Mouse (Mus musculus) limb, embryonic 13.5 days (tissue): ENCODE measurements around the gene Gm1673. TPM values are rescaled to one million over a fixed set of nuclear protein-coding genes. Genes with fewer than 3 reads are reported as not detected.

ENCODE experiments used
- ATAC-seq: fragments of 200-750 bp; cut with Nextera tagmentation; 2 replicates; pipeline ENCODE4 v1.8.0; 2017; ENCODE audit warnings: low read depth, moderate number of reproducible peaks, moderate TSS enrichment; ENCODE audit not compliant: low FRiP score
- H3K27ac ChIP-seq: fragments of 300-500 bp; sonication (generic); 2 replicates; pipeline ENCODE4 v1.5.1; 2015; ENCODE audit warnings: inconsistent platforms, mild to moderate bottlenecking, moderate library complexity
- H3K27me3 ChIP-seq: fragments of 300-500 bp; sonication (generic); 2 replicates; pipeline ENCODE4 v1.6.1; 2015; ENCODE audit warnings: mild to moderate bottlenecking, inconsistent platforms
- H3K36me3 ChIP-seq: fragments of 300-500 bp; sonication (generic); 2 replicates; pipeline ENCODE4 v1.6.1; 2015; ENCODE audit warnings: inconsistent platforms, mild to moderate bottlenecking, moderate library complexity
- H3K4me1 ChIP-seq: fragments of 300-500 bp; sonication (generic); 2 replicates; pipeline ENCODE4 v1.6.1; 2015; ENCODE audit warnings: inconsistent platforms
- H3K4me2 ChIP-seq: fragments of 300-500 bp; sonication (generic); replicated peaks from 2 replicates; pipeline ENCODE4 v1.6.1; 2015; ENCODE audit warnings: inconsistent platforms, mild to moderate bottlenecking, moderate library complexity
- H3K4me3 ChIP-seq: fragments of 300-500 bp; sonication (generic); 2 replicates; pipeline ENCODE4 v1.5.1; 2015; ENCODE audit warnings: moderate library complexity, mild to moderate bottlenecking, inconsistent platforms
- H3K9ac ChIP-seq: fragments of 300-500 bp; sonication (generic); 2 replicates; pipeline ENCODE4 v1.6.1; 2015; ENCODE audit warnings: mild to moderate bottlenecking, inconsistent platforms
- H3K9me3 ChIP-seq: fragments of 300-500 bp; sonication (generic); 2 replicates; pipeline ENCODE4 v1.6.1; 2016; ENCODE audit warnings: inconsistent platforms
- WGBS: fragments of 180-500 bp; shearing (Covaris S2); methylation state at CpG from one replicate; pipeline ENCODE4 v1.1.7; 2015; 5-methylcytosine and 5-hydroxymethylcytosine counted together
- polyA plus RNA-seq: library from polyadenylated mRNA; unstranded; fragments of >200 nt; fragmentation: Nextera tagmentation; extraction: Ambion mirVana; gene quantifications from 2 replicates; pipeline ENCODE4 v1.2.1, GENCODE M21; 2015

Gm1673 gene
- polyA plus RNA-seq, 1 experiment from 2014 or later = 151 TPM

- Histone ChIP-seq H3K27me3 (peaks cover 58% of the 10 kb centered on the region), H3K4me1 (peaks cover 24% of the 10 kb centered on the region), H3K27ac (no peak overlapping the region), H3K4me3 (no peak overlapping the region), H3K9me3 (no peaks in the 10 kb centered on the region), H3K4me2 (no peak overlapping the region), H3K36me3 (no peaks in the 10 kb centered on the region), H3K9ac (no peak overlapping the region)
- no peak for ATAC-seq
- WGBS = 75% methylated on average over 6 of the region's 6 CpGs
These were observed 16.3 kb downstream of the Gm1673 start for GRCm38 (mm10) chr5:33999466-34000090.

GRCm38 (mm10) chr5:34000809-34001208 is 17.6 kb downstream of the Gm1673 start:
- Histone ChIP-seq H3K4me3 (no peak overlapping the region), H3K36me3 (no peaks in the 10 kb centered on the region), H3K27me3 (peaks cover 46% of the 10 kb centered on the region), H3K4me2 (no peak overlapping the region), H3K4me1 (peaks cover 16% of the 10 kb centered on the region), H3K27ac (no peak overlapping the region), H3K9me3 (no peaks in the 10 kb centered on the region), H3K9ac (no peak overlapping the region)
- ATAC-seq = no peak
- whole genome bisulfite sequencing = 94% methylated on average over 25 of the region's 25 CpGs

GRCm38 (mm10) chr5:34001401-34001800 is 18.2 kb downstream of the Gm1673 start:
- Histone ChIP-seq H3K36me3 (no peaks in the 10 kb centered on the region), H3K4me3 (no peak overlapping the region), H3K27ac (no peak overlapping the region), H3K9me3 (no peaks in the 10 kb centered on the region), H3K27me3 (peaks cover 40% of the 10 kb centered on the region), H3K4me1 (peaks cover 15% of the 10 kb centered on the region), H3K9ac (no peak overlapping the region), H3K4me2 (no peak overlapping the region)
- 0 out of 2 replicates have a peak, but pooled peaks have one; percentile 14 for ATAC-seq
- 100% methylated on average over 1 of the region's 1 CpGs for WGBS

- Histone ChIP-seq H3K27me3 (peaks cover 28% of the 10 kb centered on the region), H3K4me2 (no peak overlapping the region), H3K9me3 (no peaks in the 10 kb centered on the region), H3K9ac (no peak overlapping the region), H3K27ac (no peak overlapping the region), H3K4me3 (no peak overlapping the region), H3K36me3 (no peaks in the 10 kb centered on the region), H3K4me1 (peaks cover 7% of the 10 kb centered on the region)
- ATAC-seq = no peak
- 91% methylated on average over 4 of the region's 4 CpGs for WGBS
These were observed 19.4 kb downstream of the Gm1673 start for GRCm38 (mm10) chr5:34002636-34003035.

- ATAC-seq = no peak
- Histone ChIP-seq H3K36me3 (no peaks in the 10 kb centered on the region), H3K4me1 (peaks cover 4% of the 10 kb centered on the region; the same call in 1 of the 2 replicates), H3K4me3 (no peak overlapping the region), H3K27me3 (peaks cover 8% of the 10 kb centered on the region), H3K9ac (no peak overlapping the region), H3K4me2 (no peak overlapping the region), H3K27ac (no peak overlapping the region), H3K9me3 (no peaks in the 10 kb centered on the region)
- 78% methylated on average over 5 of the region's 5 CpGs for WGBS
These were observed 21.4 kb downstream of the Gm1673 start for GRCm38 (mm10) chr5:34004618-34005017.

- peaks cover 4% of the 10 kb centered on the region; the same call in 1 of the 2 replicates for H3K4me1 ChIP-seq
- no peaks in the 10 kb centered on the region for H3K36me3 ChIP-seq
- no peak overlapping the region for H3K9ac ChIP-seq
- H3K27ac ChIP-seq = no peak overlapping the region
- H3K4me3 ChIP-seq = no peak overlapping the region
- H3K4me2 ChIP-seq = no peak overlapping the region
- WGBS = 84% methylated on average over 4 of the region's 4 CpGs
- no peak for ATAC-seq
- H3K9me3 ChIP-seq = no peaks in the 10 kb centered on the region
- 0 out of 2 replicates have a peak, but pooled peaks cover 3% of the 10 kb centered on the region for H3K27me3 ChIP-seq
These were observed 23.6 kb downstream of the Gm1673 start for GRCm38 (mm10) chr5:34006832-34007231.

GRCm38 (mm10) chr5:34007392-34007941 is 24.2 kb downstream of the Gm1673 start:
- no peak overlapping the region for H3K27ac ChIP-seq
- H3K9me3 ChIP-seq = no peaks in the 10 kb centered on the region
- peaks cover 4% of the 10 kb centered on the region; the same call in 1 of the 2 replicates for H3K4me1 ChIP-seq
- H3K36me3 ChIP-seq = no peaks in the 10 kb centered on the region
- H3K4me2 ChIP-seq = no peak overlapping the region
- 88% methylated on average over 4 of the region's 4 CpGs for WGBS
- no peak overlapping the region for H3K4me3 ChIP-seq
- no peak overlapping the region for H3K9ac ChIP-seq
- 0 out of 2 replicates have a peak, but pooled peaks cover 3% of the 10 kb centered on the region for H3K27me3 ChIP-seq
- no peak for ATAC-seq

- H3K9me3 ChIP-seq = no peaks in the 10 kb centered on the region
- 0 out of 2 replicates have a peak, but pooled peaks cover 3% of the 10 kb centered on the region for H3K27me3 ChIP-seq
- no peaks in the 10 kb centered on the region for H3K4me1 ChIP-seq
- H3K4me3 ChIP-seq = no peak overlapping the region
- H3K4me2 ChIP-seq = no peak overlapping the region
- no peak for ATAC-seq
- H3K27ac ChIP-seq = no peak overlapping the region
- H3K9ac ChIP-seq = no peak overlapping the region
- WGBS = 58% methylated on average over 1 of the region's 1 CpGs
- no peaks in the 10 kb centered on the region for H3K36me3 ChIP-seq
These were observed 31.4 kb downstream of the Gm1673 start for GRCm38 (mm10) chr5:34014652-34015051.

GRCm38 (mm10) chr5:34018968-34019367 is 35.7 kb downstream of the Gm1673 start:
- H3K4me2 ChIP-seq = no peak overlapping the region
- no peaks in the 10 kb centered on the region for H3K27me3 ChIP-seq
- H3K4me3 ChIP-seq = no peak overlapping the region
- H3K4me1 ChIP-seq = no peaks in the 10 kb centered on the region
- H3K9me3 ChIP-seq = no peaks in the 10 kb centered on the region
- no peaks in the 10 kb centered on the region for H3K36me3 ChIP-seq
- no peak overlapping the region for H3K27ac ChIP-seq
- 83% methylated on average over 4 of the region's 4 CpGs for WGBS
- ATAC-seq = no peak
- H3K9ac ChIP-seq = no peak overlapping the region

GRCm38 (mm10) chr5:34030101-34030500 is 46.9 kb downstream of the Gm1673 start:
- ATAC-seq = no peak
- Histone ChIP-seq H3K9ac (no peak overlapping the region), H3K9me3 (no peaks in the 10 kb centered on the region), H3K4me2 (no peak overlapping the region), H3K4me1 (no peaks in the 10 kb centered on the region), H3K27me3 (no peaks in the 10 kb centered on the region), H3K27ac (no peak overlapping the region), H3K36me3 (no peaks in the 10 kb centered on the region), H3K4me3 (no peak overlapping the region)
- 56% methylated on average over 4 of the region's 4 CpGs for WGBS

GRCm38 (mm10) chr5:34031022-34031421 is 47.8 kb downstream of the Gm1673 start:
- no peak overlapping the region for H3K4me3 ChIP-seq
- no peaks in the 10 kb centered on the region for H3K9me3 ChIP-seq
- H3K27me3 ChIP-seq = no peaks in the 10 kb centered on the region
- no peak overlapping the region for H3K27ac ChIP-seq
- 80% methylated on average over 6 of the region's 6 CpGs for WGBS
- ATAC-seq = no peak
- H3K36me3 ChIP-seq = no peaks in the 10 kb centered on the region
- H3K4me2 ChIP-seq = no peak overlapping the region
- H3K9ac ChIP-seq = no peak overlapping the region
- no peaks in the 10 kb centered on the region for H3K4me1 ChIP-seq

GRCm38 (mm10) chr5:34032520-34032919 is 49.3 kb downstream of the Gm1673 start:
- Histone ChIP-seq H3K9me3 (no peaks in the 10 kb centered on the region), H3K36me3 (no peaks in the 10 kb centered on the region), H3K27me3 (no peaks in the 10 kb centered on the region), H3K9ac (no peak overlapping the region), H3K4me1 (no peaks in the 10 kb centered on the region), H3K4me2 (no peak overlapping the region), H3K4me3 (no peak overlapping the region), H3K27ac (no peak overlapping the region)
- WGBS = 75% methylated on average over 3 of the region's 3 CpGs
- no peak for ATAC-seq
